Mouse (Mus musculus): ENCODE results near the gene Bcl7c.
A peak's percentile ranks its signal among the peaks of the same experiment; 100 is the strongest.
"Not testable (repeated sequence)": the region's sequence is repeated elsewhere in the genome, so short reads cannot be mapped to it uniquely, and the experiment has no call there.

Gene Bcl7c

GRCm38 (mm10) chr7:127681888-127682553 lies 26.7 kb downstream of the Bcl7c start:
- DNase-seq = no peak

DNA sequence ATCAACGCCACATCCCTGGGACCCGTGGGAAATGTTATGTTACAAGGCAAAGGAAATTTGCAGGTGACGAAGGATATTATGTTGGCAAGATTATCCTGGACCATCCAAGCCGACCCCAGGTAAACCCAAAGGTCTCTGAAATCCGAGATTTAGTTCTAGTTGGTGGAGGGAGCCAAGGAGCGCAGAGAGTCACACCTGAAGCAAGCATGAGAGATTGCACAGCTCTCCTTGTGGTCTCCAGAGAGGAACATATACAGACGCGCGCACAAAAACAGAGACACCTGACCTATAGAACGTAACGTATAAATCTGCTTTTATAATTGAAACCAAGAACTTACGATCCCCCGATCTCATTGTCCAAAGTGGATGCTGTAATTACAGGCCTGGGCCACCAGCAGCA lies 28.2 kb downstream of the Bcl7c start:
- DNase-seq = no peak

- DNase-seq = no peak
Measured at GRCm38 (mm10) chr7:127678811-127679210, 29.9 kb downstream of the Bcl7c start.

DNA sequence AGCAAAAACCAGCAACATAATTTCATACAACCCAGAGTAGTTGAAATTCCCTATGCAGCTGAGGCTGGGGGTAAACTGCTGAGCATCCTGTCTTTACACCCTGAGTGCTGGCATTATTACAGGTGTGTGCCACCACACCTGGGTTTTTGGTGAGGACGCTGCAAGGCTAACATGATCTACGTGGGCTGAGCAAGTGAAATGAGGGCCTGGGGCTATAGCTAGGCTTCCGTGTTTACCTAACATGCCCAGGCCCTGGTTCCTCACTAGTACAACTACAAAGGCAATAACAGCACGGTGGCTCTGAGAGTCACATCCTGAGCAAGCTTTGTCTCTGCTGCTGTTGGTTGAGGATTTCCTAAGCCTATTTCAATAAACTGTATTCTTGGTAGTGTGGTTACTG lies 31.1 kb downstream of the Bcl7c start:
- no peak for DNase-seq

DNA sequence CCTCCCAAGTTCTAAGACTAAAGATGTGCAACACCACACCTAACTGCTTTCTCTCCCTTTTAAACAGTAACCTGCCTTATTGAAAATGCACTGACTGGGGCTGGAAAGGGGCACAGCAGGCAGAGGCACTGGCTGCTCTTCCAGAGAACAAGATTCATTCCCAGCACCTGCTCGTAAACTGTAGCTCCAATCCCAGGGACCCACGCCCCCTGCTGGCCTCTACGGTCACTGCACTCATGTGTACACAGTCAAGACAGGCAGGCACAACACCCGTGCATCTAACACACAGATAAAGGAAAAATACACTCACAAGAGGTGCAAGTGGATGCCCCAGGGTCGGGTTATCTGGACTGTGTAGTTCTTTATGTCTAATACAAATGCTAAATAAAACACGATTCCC lies 31.7 kb downstream of the Bcl7c start:
- DNase-seq = peak; percentile 65

GRCm38 (mm10) chr7:127675391-127675811 lies 33.3 kb downstream of the Bcl7c start:
- peak; percentile 51 for DNase-seq

- peak; percentile 92 for DNase-seq
Measured at GRCm38 (mm10) chr7:127674977-127675376, 33.8 kb downstream of the Bcl7c start.

DNA sequence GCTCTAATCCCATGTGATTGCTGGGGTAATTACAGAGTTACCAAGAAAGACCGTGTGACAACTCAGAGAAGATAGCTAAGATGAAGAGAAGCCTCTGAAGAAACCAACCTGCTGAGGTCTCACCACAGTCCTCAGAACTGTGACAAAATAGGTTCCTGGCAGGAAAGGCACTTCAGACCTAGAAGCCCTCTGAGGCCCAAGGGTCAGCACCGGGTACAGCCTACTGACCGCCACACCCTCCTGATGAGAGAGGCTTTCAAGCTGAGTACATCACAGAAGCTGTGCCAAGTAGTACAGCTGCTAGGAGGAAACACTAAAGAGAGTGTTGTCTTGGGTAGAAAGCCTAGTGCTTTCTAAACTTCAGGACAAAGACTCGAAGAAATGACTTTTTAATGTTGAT lies 36.0 kb downstream of the Bcl7c start:
- no peak for DNase-seq

DNA sequence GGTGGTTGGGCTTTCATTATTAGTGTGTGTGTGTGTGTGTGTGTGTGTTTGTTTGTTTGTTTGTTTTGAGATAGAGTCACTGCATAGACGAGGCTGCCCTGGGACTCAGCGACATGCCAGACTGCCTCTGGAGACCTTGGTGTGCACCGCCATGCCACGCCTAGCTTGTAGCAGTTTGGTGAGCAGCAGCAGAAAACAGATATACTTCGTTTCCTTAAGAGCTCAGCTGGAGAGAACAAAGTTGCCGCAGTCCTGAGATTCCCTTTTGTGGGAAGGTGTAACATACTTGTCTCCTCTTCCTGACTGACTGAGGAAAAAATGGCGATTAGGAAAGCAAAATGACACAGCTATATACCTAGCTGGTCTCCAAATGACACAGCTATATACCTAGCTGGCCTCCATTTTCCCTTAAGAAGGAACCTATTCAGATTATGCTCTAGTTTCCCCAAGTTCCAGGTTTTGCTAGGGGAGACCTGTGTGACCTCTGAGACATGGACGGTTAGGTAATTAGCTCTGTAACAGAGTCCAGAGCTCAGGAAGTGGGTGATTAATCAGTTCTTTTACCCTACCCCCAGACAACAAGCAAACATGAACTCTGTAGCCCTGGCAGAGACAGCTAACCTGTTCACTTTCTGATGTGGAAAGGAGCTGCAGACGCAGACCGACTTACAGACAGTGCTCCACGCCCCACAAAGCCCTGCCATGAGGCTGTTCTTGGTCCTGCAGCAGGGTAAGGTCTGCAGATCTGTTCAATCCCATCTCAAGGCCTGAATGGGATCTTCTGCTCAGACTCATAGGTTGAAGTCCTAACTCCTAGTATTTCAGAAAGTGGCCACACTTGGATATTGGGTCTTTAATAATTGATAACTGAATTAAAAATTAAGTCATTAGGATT lies 36.6 kb downstream of the Bcl7c start:
- no peak for DNase-seq

- no peak for DNase-seq
Measured at GRCm38 (mm10) chr7:127667171-127667570, 41.6 kb downstream of the Bcl7c start.

- no peak for DNase-seq
Measured at GRCm38 (mm10) chr7:127666679-127667078, 42.1 kb downstream of the Bcl7c start.

- DNase-seq = no peak
Measured at GRCm38 (mm10) chr7:127666066-127666654, 42.6 kb downstream of the Bcl7c start.

DNA sequence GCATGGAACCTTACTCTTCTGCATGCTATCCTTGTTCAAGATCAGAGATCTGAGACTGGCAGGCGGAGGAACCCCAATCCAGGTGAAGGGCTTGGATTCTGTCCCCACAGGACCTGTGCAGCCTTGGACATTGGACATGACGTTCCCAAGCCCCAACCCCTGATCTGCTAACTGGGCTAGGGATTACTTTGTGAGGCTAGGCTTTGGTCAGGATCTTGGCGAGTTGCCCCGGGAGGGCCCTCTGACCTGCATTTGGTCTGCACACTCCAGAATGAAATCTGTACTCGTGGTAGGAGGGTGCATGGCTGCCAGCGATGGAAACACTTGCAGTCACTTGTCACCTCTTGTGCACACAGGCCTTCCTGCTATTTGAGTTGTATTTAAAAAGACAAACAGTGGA lies 45.8 kb downstream of the Bcl7c start:
- no peak for DNase-seq

- DNase-seq = no peak
Measured at GRCm38 (mm10) chr7:127661833-127662232, 46.9 kb downstream of the Bcl7c start.

GRCm38 (mm10) chr7:127660882-127661281 lies 47.9 kb downstream of the Bcl7c start:
- DNase-seq = no peak

- peak; percentile 57 for DNase-seq
Measured at GRCm38 (mm10) chr7:127656946-127657345, 51.8 kb downstream of the Bcl7c start.

DNA sequence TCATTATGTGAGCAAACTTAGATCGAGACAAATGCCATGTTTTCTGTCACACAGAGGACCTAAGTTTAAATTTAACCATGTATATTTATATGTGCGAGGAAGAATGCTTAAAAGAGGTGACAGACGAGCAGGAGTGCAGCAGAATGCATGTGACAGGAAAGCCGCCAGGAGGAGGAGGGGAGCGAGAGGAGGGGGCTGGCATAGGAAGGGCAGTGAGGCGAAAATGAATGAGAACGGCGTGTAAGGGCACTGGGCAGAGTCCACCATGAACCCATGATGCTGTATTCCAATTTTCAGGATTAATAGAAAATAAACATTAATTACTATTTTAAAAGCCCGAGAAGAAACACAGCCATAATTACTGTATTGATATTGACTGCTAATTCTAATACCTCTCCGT lies 54.4 kb downstream of the Bcl7c start:
- no peak for DNase-seq

GRCm38 (mm10) chr7:127652050-127652449 lies 56.7 kb downstream of the Bcl7c start:
- DNase-seq = no peak

- DNase-seq = no peak
Measured at GRCm38 (mm10) chr7:127651624-127652023, 57.1 kb downstream of the Bcl7c start.

- DNase-seq = no peak
Measured at GRCm38 (mm10) chr7:127649206-127649605, 59.5 kb downstream of the Bcl7c start.

- DNase-seq = no peak
Measured at GRCm38 (mm10) chr7:127648516-127649201, 60.1 kb downstream of the Bcl7c start.

- DNase-seq = not testable (repeated sequence)
Measured at GRCm38 (mm10) chr7:127647576-127647975, 61.2 kb downstream of the Bcl7c start.

- DNase-seq = no peak
Measured at GRCm38 (mm10) chr7:127646363-127646762, 62.4 kb downstream of the Bcl7c start.
